Mouse (Mus musculus) kidney, adult 11 months (tissue): ENCODE results near the gene Snrnp70.

Experiments used
- DNase-seq: peaks from one replicate; pipeline ENCODE4 v3.0.0; 2022

Gene Snrnp70

DNA sequence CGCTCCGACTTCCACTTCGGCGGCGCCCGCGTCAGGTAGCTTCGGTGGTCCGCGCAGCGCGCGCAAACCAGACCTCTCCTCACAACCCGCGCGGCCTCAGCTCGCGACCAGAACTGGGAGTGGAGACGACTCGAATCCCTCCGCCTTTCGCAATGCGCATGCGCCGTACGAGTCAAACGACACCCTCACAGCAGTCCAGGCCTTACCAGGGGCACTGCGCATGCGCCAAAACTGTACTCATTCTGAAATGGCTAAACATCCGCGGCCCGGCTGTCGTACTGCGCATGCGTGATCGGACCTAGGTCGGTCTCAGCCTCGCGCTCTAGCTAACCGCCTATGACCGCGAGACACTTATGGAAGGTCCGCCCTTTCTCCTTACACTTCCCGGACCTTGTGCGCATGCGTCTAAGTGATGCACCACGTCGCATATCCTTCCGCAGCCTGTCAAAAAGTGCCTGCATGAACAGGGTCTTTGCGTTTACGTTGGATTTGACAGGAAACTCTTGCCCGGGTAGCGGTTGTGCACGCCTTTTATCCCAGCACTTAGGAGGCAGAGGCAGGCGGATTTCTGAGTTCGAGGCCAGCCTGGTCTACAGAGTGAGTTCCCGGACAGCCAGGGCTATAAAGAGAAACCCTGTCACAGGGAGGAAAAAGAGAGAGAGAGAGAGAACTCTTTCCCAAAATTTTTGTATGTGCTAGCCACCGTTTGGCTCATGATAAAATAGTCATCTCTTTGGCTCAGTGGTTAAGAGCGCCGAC is at the start of gene Snrnp70:
Gene Snrnp70, minus strand, starts transcription at position 165 of the 759 bp plus-strand sequence.
- DNase-seq, result peak; percentile 100

DNA sequence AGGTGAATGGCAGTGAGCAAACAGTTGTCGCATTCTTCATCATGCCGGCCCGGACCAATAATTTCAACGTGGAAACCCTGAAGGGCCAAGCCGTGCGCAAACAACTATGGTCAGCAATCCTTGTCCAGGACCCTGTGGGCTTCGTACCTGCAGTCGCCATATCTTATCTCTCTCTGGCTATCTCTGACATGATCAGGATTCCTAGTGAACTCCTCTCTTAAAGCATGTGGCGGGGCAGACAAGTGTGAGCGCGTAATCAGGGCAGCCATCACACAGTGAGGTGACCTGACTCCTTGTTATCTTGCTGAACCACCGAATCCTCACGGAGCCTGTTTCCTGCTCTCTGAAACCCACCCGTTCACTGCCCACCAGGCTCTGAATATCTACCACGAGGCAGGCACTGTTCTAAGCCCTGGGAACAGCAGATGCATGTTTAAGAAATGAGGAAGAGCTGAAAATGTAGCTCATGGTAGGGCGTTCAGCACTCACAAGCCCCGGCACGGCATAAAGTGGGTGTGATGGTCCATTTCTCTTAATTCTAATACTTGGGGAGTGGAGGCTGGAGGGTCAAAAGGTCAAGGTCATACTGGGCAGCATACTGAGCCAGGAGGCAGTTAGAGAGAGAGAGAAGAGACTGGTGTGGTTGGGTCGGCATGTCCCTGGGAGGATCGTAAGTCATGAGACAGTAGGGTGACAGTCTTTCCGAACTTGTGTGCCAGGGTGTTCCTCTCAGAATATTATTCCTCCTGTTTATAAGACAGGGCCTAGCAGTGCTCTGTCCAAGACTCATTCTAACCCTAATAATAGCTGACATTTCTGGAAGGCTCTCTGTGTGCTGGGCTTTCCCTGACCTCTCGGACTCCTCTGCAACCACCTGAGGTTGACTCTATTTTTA is 48.2 kb upstream of the Snrnp70 start:
- no peak for DNase-seq

DNA sequence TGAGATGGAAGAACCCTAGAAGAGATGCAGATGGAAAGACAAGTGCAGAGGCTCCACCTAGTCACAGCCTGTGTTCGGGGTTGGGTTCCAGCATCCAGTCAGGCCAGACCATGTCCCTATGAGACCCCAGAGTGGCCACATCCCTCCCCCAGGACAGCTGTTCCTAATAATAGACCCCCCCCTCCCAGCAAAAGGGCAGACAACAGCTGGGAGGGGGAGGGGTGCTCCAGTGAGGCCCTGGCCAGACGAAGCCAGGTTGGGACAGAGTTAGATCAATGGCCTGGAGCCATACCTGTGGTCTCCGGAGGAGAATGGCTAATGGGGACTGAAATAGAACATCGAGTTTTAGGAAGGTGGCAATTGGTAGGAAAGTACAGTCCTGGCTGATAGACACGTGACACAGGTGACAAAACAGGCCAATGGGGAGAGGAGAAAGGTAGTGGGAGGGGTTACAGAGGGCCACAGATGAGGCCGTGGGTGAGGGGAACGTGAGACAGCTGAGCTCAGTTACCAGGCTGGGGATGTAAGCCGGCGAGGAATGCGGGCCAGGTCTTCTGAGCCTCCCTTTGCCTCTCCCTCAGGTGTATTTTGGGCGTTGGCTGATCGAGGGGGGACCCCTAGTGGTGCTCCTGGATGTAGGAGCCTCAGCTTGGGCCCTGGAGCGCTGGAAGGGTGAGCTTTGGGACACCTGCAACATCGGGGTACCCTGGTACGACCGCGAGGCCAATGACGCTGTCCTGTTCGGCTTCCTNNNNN is 42.2 kb upstream of the Snrnp70 start, which contains the start of gene Ruvbl2:
Gene Ruvbl2, minus strand, starts transcription at position 576 of the 756 bp plus-strand sequence.
- peak; percentile 69 for DNase-seq

DNA sequence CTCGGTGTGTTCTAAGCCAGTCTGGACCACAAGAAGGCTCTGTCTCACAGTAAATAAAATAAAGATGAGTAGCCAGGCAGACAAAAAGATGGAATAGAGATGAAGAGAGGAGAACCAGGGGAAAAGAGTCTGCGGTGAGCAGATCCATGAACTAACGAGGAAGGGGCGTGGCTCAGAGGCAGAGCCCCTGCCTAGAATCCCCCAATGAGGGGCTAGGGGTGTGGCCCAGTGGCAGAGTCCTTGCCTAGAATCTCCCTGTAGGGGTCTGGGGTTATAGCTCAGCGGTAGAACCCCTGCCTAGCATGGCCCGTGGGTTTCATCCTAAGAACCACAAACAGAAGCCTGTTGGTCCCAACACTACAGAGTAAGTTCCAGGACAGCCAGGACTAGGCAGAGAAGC is 41.5 kb upstream of the Snrnp70 start:
- DNase-seq, result no peak

DNA sequence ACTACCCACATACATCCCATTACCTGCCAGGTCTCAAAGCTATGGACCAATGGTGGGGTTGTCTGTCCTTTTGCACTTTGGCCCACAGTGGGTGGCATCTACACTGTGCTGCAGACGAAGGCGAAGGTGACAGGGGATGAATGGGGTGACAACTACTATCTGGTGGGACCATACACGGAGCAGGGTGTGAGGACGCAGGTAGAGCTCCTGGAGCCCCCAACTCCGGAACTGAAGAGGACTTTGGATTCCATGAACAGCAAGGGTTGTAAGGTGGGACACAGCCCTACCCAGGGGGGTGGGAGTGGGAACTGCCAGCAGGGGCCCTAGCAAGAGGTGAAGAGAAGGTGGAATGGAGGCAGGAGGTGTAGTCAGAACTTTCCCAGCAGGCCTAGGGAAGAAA is 40.9 kb upstream of the Snrnp70 start:
- no peak for DNase-seq

DNA sequence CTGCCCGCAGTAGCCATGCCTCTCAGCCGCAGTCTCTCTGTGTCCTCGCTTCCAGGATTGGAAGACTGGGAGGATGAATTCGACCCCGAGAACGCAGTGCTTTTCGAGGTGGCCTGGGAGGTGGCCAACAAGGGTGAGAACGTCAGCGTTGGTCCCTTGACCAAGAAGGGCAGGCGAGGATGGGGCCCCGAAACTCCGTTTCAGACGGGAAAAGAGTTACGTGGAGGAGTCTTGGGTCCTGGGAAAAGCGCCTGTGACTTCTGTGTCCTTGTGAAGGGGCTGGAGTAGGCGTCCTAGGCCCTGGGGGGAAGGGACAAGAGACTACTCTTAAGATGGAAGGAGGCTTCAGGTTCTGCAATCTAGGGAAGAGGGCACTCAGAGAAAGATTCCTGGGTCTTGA is 39.5 kb upstream of the Snrnp70 start:
- DNase-seq, result no peak

DNA sequence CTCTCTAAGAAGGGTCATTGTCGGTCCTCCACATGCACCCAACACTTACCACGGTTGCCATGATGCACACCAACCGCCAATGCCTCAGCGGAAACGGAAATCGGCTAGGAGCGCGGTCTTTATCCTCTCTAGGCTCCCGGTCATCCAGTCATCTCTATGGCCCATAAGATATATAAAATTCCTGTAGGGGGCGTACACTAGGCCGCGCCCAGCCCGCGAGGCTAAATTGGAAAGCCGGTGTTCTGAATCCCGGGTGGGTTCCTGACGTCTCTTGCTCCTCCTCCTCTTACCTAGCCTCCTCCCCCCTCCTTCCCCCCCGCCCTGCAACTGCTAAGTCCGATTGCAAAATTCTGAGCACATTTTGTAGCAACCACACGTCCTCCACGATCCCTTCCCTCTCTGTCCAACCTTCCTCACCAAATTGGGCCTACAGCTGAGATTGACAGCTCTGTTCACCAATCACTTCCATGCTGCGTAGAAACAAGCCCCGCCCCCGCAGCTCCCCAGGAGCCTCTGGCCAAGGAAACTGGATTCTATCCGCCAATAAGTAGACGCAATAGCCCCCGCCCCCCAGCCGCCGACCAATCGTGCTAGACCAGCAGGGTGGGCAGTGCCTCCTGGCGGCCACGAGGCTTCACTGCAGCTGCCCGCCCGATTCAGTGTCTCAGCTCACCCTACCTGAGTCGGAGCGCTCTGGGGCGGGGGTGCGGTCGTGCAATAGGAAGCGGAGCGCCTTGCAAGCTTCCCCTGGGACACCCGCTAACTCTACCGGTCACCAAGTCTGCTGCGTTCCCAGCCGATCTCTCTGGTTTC is 38.9 kb upstream of the Snrnp70 start, which contains the start of gene Gys1:
Gene Gys1, plus strand, starts transcription at position 642 of the 813 bp plus-strand sequence.
- peak; percentile 100 for DNase-seq

DNA sequence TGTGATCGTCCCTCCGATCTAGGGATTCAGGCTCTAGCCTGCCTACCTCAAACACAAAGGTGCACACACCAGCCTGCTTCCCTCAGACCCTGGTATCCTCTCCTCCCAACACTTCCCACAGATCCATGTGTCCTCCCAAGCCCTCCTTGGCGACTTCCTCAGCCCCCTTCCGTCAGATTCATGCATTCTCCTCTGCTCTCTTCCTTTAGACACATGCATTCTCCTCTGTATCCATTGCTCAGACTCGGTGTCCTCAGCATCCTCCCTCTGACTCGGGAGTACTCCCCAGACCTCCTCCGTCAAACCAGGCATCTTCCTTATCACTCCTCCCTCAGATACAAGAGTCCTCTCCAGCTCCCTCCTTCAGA is 38.3 kb upstream of the Snrnp70 start:
- DNase-seq, result no peak

DNA sequence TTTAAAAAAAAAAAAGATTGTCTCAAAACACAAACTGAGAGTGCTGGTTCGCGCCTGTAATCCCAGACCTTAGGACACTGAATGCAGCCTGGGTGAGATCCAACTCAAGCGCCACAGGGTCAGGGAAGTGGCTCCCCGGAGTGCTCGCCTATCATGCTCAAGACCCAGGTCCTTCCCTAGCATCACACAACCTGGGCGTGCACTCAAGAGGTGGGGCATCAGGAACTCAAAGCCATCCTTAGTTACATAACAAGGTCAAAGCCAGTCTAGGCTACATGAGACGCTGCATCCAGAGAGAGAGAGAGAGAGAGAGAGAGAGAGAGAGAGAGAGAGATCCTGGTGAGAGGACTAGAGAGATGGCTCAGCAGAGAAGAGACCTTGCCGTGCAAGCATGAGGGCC is 31.0 kb upstream of the Snrnp70 start:
- no peak for DNase-seq

DNA sequence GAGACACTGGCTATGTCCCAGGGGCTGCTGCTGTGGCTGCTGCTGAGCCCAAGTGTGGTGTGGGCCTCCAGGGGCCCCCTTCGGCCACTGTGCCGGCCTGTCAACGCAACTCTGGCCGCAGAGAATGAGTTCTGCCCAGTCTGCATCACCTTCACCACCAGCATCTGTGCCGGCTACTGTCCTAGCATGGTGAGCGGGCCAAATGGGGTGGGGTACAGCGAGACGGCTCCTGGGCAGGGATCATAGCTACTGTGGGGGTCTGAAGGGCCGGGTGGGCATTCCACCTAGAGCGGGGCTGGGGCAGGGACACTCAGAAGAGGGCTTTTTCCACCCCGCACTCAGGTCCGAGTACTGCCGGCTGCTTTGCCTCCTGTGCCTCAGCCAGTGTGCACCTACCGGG is 25.7 kb upstream of the Snrnp70 start:
- no peak for DNase-seq

DNA sequence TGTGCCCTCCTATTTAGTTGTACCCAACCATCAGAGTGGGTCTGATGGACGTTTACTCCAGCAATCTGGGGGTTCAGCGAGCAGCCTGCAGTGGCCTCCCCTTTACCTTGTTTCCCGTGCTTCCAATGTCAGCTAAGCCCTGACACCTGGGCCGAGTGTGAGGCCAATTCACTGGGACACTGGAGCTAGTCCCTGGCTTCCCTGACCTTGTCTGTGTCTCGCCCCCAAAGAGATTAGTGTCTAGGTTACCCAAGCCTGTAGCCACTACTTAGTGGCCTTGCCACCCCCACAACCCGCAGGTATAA is 25.0 kb upstream of the Snrnp70 start, which contains the start of gene Lhb:
Gene Lhb, plus strand, starts transcription at position 206 of the 305 bp plus-strand sequence.
- DNase-seq, result no peak

DNA sequence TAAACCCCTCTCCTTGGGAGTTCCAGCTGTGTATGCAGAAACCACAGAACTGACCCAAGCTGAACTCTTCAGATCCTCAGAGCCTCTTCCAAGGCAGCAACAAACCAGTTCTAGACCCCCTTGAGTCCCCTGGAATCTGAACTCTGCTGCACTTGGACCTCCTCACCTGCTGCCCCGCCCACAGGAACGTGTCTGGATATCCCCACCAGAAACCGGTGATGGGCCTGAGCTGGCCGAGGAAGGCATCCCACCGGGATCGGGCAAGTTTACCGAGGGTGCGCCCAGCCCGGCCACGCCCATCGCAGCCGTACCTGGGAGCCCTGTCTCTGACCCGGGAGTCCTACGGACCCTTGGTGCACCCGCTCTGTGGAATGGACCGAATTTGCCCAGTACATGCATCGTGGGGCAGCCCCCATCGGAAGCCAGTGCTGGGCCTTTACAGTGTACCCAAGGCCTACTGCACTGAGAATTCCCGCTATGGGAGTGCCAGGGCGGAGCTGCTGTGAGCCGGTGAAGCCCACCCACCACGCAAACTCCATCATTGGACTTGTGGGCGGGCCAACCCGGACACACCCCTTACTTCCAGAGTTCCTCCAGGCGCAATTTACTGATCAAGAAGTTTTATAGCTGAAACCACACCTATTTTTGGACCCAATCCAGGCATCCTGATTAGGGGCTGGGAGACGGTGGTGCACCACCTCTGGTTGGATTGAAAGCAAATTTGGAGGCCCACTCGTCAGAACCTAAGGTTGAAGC is 24.5 kb upstream of the Snrnp70 start:
- no peak for DNase-seq

DNA sequence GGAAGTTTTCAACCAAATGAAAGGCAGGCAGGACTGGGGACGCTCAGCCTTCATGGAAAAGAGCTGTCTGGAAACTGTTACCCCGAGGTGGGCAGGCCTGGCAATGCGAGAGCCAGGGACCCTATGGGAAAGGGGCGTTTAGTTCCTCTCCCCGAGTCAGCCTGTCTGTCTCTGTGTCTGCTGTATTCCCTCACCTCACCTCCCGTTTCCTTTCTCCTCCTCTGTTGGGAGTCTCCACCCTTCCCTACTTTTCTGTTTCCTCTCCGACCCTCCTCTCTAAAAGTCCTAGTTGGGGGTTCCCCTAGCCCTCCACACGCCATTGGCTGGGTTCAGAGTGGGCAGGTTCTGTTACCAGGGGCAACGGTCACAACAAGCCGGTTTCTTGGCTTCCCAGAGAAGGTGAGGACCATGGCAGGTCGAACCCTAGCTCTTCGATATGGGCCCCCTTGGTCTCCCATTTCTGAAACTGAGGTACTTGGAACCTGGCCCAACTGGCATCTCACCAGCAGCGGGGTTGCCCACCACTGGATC is 22.5 kb upstream of the Snrnp70 start:
- no peak for DNase-seq

DNA sequence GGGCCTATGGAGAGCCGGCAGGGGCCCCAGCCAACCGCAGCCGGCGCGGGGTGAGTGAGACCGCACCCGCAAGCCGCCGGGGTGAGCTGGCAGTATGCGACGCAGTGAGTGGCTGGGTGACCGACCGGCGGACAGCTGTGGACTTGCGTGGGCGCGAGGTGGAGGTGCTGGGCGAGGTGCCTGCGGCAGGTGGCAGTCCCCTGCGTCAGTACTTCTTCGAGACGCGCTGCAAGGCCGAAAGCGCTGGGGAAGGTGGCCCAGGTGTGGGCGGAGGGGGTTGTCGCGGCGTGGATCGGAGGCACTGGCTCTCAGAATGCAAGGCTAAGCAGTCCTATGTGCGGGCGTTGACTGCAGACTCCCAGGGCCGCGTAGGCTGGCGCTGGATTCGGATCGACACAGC is 20.1 kb upstream of the Snrnp70 start:
- no peak for DNase-seq

DNA sequence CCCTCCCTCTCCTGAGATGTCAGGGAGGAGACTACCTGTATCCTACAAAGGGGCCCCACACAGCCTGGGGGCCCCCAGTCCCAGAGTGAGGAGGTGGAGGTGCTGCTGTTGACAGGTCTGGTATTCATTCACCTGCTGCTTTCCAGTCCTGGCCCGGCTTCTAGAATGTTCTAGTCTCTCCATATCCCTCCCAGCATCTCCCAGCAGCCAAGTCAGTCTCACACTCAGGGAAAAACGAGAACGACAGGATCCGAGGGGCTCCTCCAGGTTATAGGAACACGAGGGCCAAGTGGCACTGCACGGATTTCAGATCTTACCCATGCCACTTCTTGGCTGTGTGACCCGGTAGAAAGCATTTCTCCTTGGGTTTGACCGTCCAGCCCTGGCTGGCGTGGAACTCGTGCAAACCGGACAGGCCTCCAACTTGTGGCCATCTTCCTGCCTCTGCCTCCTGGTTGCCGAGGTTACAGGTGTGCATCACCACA is 19.2 kb upstream of the Snrnp70 start:
- no peak for DNase-seq

DNA sequence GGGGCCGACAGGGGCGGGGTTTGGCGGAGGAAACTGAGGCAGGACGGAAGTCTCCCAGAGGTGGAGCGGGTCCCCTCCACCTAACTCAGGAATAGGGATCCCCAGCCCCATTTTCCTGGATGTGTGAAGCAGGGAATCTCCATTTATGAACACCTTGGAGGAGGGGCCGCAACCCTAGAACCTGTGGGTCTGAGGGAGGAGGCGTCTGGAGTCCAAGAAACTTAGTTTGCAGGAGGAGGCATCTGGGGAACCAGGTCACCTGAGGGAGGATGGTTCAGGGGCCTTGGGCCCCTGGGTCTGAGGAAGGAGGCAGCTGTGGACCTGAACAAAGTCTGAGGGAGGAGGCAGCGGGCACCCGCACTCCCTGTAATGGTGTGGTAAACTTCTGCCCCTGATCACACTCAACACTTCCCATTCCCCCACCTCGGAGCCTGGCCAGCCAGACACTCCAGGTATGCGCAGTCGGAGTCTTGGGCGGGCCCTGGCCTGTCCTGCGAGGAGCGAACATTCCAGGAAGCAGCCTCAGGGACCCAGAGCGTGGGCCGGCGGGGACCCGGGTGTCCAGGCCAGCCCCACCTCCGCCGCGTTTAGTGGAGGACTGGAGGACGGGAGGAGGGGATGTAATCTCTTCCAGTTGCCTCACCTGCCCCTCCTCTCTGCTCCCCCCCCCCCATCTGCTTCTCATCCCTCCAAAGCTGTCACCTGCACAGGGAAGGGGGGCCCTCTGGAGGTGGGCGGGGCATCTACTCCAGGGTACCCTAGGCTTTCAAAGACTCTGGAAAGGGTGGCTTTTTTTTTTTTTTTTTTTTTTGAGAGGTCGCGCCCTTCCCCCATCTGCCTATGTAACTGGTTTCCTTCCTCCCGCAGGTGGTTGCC is 18.6 kb upstream of the Snrnp70 start:
- peak; percentile 36 for DNase-seq

DNA sequence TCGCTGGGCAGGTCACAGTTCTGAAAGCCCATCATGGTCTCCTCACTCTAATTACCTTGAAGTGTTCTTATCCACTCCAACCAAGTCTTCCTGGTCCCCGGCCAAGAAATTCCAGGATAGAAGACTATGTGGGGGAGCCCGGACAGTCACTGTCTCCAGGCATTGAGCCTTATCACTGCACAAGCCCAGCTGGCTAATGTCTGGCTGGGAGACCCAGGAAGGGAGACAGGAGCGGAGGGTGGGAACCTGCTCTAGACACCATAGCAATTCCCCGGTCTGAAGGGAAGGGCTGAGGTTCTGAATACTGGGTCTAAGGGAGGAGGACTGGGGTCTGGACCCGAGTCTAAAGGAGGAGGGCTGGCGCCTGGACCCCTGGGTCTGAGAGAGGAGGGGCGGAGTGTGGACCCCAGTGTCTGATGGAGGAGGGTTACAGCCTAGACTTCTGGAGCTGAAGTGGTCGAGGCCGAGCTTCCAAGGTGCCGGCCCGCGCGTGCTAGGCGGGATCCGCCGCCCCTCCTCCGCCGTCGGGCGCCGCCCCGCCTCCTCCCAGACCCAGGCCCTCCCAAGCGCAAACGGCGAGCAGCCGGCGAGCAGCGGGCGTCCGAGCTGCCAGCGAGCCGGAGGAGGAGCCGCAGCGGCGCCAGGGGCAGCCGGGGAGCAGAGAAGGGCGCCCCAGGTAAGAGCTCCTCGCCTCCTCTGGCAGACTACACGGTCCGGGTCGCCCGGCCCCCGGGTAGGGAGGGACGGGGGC is 17.7 kb upstream of the Snrnp70 start, which contains the start of gene Ntf5:
Gene Ntf5, plus strand, starts transcription at position 583 of the 751 bp plus-strand sequence.
- no peak for DNase-seq

DNA sequence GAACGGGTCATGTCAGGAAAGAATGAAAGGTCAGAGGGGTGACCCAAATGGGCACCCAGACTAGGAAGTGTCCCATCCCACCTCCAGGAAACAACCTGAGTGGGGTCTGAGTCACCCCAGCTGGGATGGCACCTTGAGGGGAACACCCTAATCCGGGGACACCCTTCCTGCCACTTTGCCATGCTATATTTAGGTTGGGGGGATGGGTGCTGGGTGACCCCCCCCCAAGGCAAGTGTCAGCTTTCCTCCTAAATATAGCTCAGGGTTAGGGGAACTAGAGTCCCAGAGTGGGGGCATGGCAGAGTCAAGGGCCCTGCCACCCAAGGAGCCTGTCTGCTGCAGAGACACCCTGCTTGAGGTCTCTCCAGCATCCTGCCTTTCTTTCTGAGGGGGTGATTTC is 16.9 kb upstream of the Snrnp70 start:
- no peak for DNase-seq

DNA sequence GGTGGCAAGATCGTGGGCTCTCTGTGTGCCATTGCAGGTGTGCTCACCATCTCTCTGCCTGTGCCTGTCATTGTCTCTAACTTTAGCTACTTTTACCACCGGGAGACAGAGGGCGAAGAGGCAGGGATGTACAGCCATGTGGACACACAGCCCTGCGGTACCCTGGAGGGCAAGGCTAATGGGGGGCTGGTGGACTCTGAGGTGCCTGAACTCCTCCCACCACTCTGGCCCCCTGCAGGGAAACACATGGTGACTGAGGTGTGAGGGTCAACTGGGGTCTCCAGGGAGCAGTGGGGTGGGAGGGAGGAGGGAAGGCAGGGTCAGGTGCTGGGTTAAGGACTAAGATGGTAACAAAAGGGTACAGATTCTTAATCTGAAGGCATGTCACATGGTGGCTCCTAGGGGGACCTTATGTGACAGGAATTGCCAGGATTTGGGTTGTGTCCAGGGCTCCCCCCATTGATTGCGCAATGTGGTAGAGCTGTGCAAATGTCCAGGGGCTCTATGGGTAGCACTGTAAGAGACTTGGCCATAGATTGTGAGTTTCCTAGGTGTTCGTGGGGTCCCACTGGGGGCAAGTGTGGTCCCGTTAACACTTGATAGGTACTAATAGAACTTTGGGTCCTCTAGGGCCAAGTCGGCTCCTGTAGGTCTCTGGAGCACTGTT is 14.1 kb upstream of the Snrnp70 start:
- DNase-seq, result no peak
